Mouse (Mus musculus) A20 (cell line): Measurements from ENCODE around the gene Gpr82.

Source experiments
- DNase-seq: peaks from one replicate; pipeline ENCODE4 v3.0.0-alpha.2; 2011; ENCODE audit warnings: low read depth, low spot score

The Gpr82 gene

GRCm38 (mm10) chrX:13661063-13661462 lies at the start of gene Gpr82:
Gpr82 (plus strand) TSS chrX:13661363.
- no peak for DNase-seq

GRCm38 (mm10) chrX:13612115-13612514 lies 49.0 kb upstream of the Gpr82 start:
- no peak for DNase-seq

GRCm38 (mm10) chrX:13616726-13617125 lies 44.4 kb upstream of the Gpr82 start:
- no peak for DNase-seq

- DNase-seq: no peak
Observed at GRCm38 (mm10) chrX:13617294-13617693, 43.9 kb upstream of the Gpr82 start.

- no peak for DNase-seq
Observed at GRCm38 (mm10) chrX:13618476-13618875, 42.7 kb upstream of the Gpr82 start.

GRCm38 (mm10) chrX:13621473-13621872 lies 39.7 kb upstream of the Gpr82 start:
- DNase-seq: no peak

GRCm38 (mm10) chrX:13622654-13623053 lies 38.5 kb upstream of the Gpr82 start:
- DNase-seq: no peak

- peak; percentile 42 for DNase-seq
Observed at GRCm38 (mm10) chrX:13631599-13632283, 29.4 kb upstream of the Gpr82 start, which contains the start of gene Gpr34. Gpr34 (plus strand) TSS chrX:13632089.

- peak; percentile 19 for DNase-seq
Observed at GRCm38 (mm10) chrX:13636398-13636797, 24.8 kb upstream of the Gpr82 start.

- DNase-seq: no peak
Observed at GRCm38 (mm10) chrX:13638894-13639293, 22.3 kb upstream of the Gpr82 start.

GRCm38 (mm10) chrX:13651889-13652288 lies 9.3 kb upstream of the Gpr82 start:
- DNase-seq: no peak

GRCm38 (mm10) chrX:13652291-13652690 lies 8.9 kb upstream of the Gpr82 start:
- DNase-seq: no peak

- DNase-seq: peak; percentile 82
Observed at GRCm38 (mm10) chrX:13655005-13655421, 6.2 kb upstream of the Gpr82 start.

GRCm38 (mm10) chrX:13655906-13656305 lies 5.3 kb upstream of the Gpr82 start:
- DNase-seq: peak; percentile 69

GRCm38 (mm10) chrX:13656721-13657120 lies 4.4 kb upstream of the Gpr82 start:
- DNase-seq: peak; percentile 67

GRCm38 (mm10) chrX:13658616-13659140 lies 2.5 kb upstream of the Gpr82 start:
- DNase-seq: no peak

- DNase-seq: no peak
Observed at GRCm38 (mm10) chrX:13659201-13659890, 1.8 kb upstream of the Gpr82 start.

GRCm38 (mm10) chrX:13668867-13669266 lies 7.7 kb downstream of the Gpr82 start:
- DNase-seq: no peak

- peak; percentile 80 for DNase-seq
Observed at GRCm38 (mm10) chrX:13670342-13670741, 9.2 kb downstream of the Gpr82 start.

GRCm38 (mm10) chrX:13673001-13673400 lies 11.8 kb downstream of the Gpr82 start:
- DNase-seq: peak; percentile 29

- no peak for DNase-seq
Observed at GRCm38 (mm10) chrX:13681748-13682147, 20.6 kb downstream of the Gpr82 start.

GRCm38 (mm10) chrX:13686589-13686988 lies 25.4 kb downstream of the Gpr82 start:
- no peak for DNase-seq

GRCm38 (mm10) chrX:13688356-13688755 lies 27.2 kb downstream of the Gpr82 start:
- DNase-seq: no peak
